ENCODE assay signal across 9 mouse cellular contexts in the genomic region with DNA sequence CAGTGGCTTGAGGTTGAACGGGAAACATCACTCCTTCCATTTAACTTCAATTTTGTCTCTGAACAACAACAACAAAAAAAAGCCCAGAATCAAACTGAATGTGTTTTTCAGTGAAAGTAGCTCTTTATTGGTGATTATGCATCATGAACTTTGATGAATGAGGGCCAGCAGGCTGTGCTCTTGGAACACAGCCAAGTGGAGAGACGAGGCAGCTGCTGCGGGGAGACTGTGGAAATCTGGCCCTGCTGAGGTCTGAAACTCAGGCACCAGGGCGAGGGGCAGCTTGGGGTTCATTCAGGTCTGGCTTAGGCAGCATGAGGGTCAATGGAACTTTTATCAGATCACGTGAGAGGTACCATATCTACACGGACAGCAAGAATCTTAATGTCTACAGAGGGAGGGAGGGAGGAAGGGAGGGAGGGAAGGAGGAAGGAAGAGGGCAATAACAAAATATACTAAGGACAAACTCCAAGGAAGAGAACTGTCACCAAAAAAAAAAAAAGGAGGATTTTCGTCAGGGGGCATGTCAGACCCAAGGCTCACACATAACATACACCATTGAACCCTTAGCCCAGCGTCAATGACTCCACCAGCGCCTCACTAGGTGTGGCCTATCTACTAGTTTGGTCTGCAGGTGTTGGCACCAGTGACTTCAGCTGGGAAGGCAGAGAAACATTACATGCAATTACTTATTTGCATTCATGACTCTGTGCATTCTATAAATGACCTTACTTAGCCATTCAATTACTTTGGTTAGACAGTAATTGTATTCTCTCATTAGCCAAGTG.
DNase-seq lines count a peak whose midpoint lies in the region; ATAC-seq and TF ChIP-seq lines count a peak whose summit lies in the region.
"Had no signal": no experiment of that assay in that cellular context is flagged by ENCODE, and none has a peak within 500 bp of the region (broad histone marks: within the 10 kb centered on the region; RNA-seq: fewer than 3 reads in every experiment).

No protein-coding gene starts in this region.

- H3K36me3 ChIP-seq in heart, embryonic 13.5 days = no peaks in the 10 kb centered on the region
- no peaks in the 10 kb centered on the region for H3K36me3 ChIP-seq in kidney, embryonic 15.5 days
- no peaks in the 10 kb centered on the region for H3K36me3 ChIP-seq in midbrain, postnatal 0 days (ENCODE audit: insufficient read depth, low read length)

- peak overlapping the region; percentile 66 for H3K27ac ChIP-seq in heart, embryonic 13.5 days (replicated peaks)
- H3K27ac ChIP-seq in kidney, embryonic 15.5 days = 0 out of 2 replicates have a peak overlapping the region, but pooled peaks have one; percentile 18
- H3K27ac ChIP-seq in midbrain, postnatal 0 days (ENCODE audit: low read depth, low read length) = no peak overlapping the region

- H3K27me3 ChIP-seq in heart, embryonic 13.5 days (replicated peaks) = no peaks in the 10 kb centered on the region
- 0 out of 2 replicates have a peak, but pooled peaks cover 3% of the 10 kb centered on the region for H3K27me3 ChIP-seq in kidney, embryonic 15.5 days
- H3K27me3 ChIP-seq in midbrain, postnatal 0 days (ENCODE audit: insufficient read depth, low read length) = no peaks in the 10 kb centered on the region
- H3K27me3 ChIP-seq: megakaryocyte, embryonic 14.5 days had no signal

- intact Hi-C loops in gastrocnemius, postnatal 36 days (cut with DNase I) = no loop called here

- 0 out of 2 replicates have a peak overlapping the region, but pooled peaks have one; percentile 10 for H3K9ac ChIP-seq in heart, embryonic 13.5 days
- H3K9ac ChIP-seq in kidney, embryonic 15.5 days = no peak overlapping the region
- H3K9ac ChIP-seq in midbrain, postnatal 0 days (replicated peaks; ENCODE audit: low read length, poor library complexity, severe bottlenecking) = no peak overlapping the region

- no peak overlapping the region for H3K4me3 ChIP-seq in heart, embryonic 13.5 days
- no peak overlapping the region for H3K4me3 ChIP-seq in kidney, embryonic 15.5 days (replicated peaks)
- H3K4me3 ChIP-seq in midbrain, postnatal 0 days (ENCODE audit: low read depth, low read length) = no peak overlapping the region
- H3K4me3 ChIP-seq: megakaryocyte, embryonic 14.5 days had no signal

- WGBS in heart, embryonic 13.5 days = 31% methylated on average over 9 of the region's 9 CpGs
- WGBS in kidney, embryonic 15.5 days = 12% methylated on average over 9 of the region's 9 CpGs
- WGBS in midbrain, postnatal 0 days = 42% methylated on average over 9 of the region's 9 CpGs

- no peak for ATAC-seq in heart, embryonic 13.5 days (ENCODE audit: extremely low read depth, insufficient number of reproducible peaks, low FRiP score, low TSS enrichment)
- ATAC-seq in kidney, embryonic 15.5 days (replicated peaks; ENCODE audit: low FRiP score) = peak; percentile 73
- ATAC-seq in midbrain, postnatal 0 days (ENCODE audit: low FRiP score) = no peak; the same call in 1 of the 2 replicates

- H3K4me1 ChIP-seq in heart, embryonic 13.5 days = peaks cover 54% of the 10 kb centered on the region
- H3K4me1 ChIP-seq in kidney, embryonic 15.5 days = peaks cover 24% of the 10 kb centered on the region
- peaks cover 3% of the 10 kb centered on the region; the same call in 1 of the 2 replicates for H3K4me1 ChIP-seq in midbrain, postnatal 0 days (ENCODE audit: insufficient read depth, low read length)
- H3K4me1 ChIP-seq: megakaryocyte, embryonic 14.5 days had no signal

- no peak overlapping the region for H3K4me2 ChIP-seq in heart, embryonic 13.5 days
- no peak overlapping the region for H3K4me2 ChIP-seq in kidney, embryonic 15.5 days
- H3K4me2 ChIP-seq in midbrain, postnatal 0 days (ENCODE audit: low read depth, low read length, poor library complexity, severe bottlenecking) = no peak overlapping the region

- TF ChIP-seq CTCF in midbrain, postnatal 0 days (IDR thresholded peaks at IDR 0.05) = no peak

- DNase-seq in gastrocnemius, postnatal 10 days = peak; percentile 13
- DNase-seq in gastrocnemius, postnatal 36 days = no peak
- DNase-seq in cerebellum, adult 9-10 months = peak; percentile 66
- DNase-seq in midbrain, postnatal 0 days (ENCODE audit: low spot score) = peak; percentile 80
- no peak for DNase-seq in right cerebral cortex, postnatal 14 days
- no peak for DNase-seq in layer of hippocampus, adult 9-11 months

- no peaks in the 10 kb centered on the region for H3K9me3 ChIP-seq in heart, embryonic 13.5 days
- H3K9me3 ChIP-seq in kidney, embryonic 15.5 days (replicated peaks) = no peaks in the 10 kb centered on the region
- H3K9me3 ChIP-seq in midbrain, postnatal 0 days (ENCODE audit: low read length) = no peaks in the 10 kb centered on the region

Comparison
In these comparisons a context has a peak if more than half of its experiments do, and no peak if none do; other contexts are left out.
1. DNase-seq: peak in gastrocnemius, postnatal 10 days (single experiment), cerebellum, adult 9-10 months (single experiment) and midbrain, postnatal 0 days (single experiment); none in gastrocnemius, postnatal 36 days (0 of 2), right cerebral cortex, postnatal 14 days (single experiment) and layer of hippocampus, adult 9-11 months (single experiment).